Mouse (Mus musculus): Measurements from ENCODE around the gene Crhr1. TPM values are rescaled to one million over a fixed set of nuclear protein-coding genes. Genes with fewer than 3 reads are reported as not detected.
A peak's percentile ranks its signal among the peaks of the same experiment; 100 is the strongest.

The Crhr1 gene
- not detected for total RNA-seq (2021)
- long read RNA-seq, experiment 1 = 0 reads
- long read RNA-seq, experiment 2 = 0 reads

DNA sequence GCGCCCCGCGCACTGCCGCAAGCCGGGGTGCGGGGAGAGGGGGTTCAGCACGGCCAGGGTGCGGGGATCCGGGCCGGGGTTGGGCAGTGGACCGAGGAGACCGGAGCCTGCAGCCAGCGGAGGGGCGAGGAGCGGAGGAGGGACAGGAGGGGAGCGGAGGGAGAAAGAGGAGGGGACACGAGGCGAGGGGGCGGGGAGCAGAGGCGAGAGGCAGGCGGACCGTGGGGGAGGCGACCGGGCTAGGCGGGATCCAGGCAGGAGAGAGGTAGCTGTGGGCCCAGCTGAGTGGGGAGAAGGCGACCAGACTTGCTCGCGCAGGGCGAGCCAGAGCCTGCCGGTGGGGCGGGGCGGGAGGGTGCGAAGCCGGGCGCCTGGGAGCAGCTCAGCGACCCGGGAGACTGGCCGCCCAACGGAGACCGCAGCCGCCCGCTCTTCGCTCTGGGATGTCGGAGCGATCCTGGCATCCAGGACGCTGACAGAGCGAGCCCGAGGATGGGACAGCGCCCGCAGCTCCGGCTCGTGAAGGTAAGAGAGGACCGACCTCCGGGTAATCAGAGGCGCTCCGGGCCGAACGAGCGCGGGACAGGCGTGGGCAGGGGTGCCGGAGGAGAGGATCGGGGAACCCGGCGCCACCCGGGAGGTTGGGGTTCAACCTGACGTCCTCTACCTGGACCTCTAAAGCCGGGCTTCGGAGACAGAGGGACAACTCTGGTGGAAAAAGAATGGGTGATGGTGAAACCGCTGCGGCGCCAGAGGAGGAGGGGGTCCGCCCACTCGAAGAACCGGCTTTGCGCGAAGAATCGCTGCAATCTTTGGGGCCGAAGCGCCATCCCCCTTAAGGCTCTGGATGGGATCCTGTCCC lies at the start of gene Crhr1:
Crhr1 (plus strand) TSS at position 276 of the 862 bp plus-strand sequence.
- peak in 1 of 2 experiments; percentile 2 for DNase-seq

DNA sequence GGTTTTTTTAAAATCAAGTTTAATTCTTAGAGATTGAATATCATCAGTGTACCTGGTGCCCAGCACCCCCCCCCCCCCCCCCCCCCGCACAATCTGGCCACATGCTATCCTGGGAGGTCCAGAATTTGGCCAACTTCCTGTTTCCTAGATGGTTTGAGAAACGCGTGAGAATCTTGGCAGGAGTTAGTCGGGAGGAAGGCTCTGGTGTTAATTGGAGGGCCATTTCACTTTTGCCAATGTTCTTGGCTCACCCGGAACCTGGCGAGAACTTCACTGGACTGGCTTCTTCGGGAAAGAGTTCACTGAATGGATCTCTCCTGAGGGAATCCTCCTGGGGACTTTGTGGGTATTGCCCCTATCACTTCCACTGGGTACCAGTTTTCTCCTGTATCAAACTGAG lies 49.4 kb upstream of the Crhr1 start:
- no peak for DNase-seq

DNA sequence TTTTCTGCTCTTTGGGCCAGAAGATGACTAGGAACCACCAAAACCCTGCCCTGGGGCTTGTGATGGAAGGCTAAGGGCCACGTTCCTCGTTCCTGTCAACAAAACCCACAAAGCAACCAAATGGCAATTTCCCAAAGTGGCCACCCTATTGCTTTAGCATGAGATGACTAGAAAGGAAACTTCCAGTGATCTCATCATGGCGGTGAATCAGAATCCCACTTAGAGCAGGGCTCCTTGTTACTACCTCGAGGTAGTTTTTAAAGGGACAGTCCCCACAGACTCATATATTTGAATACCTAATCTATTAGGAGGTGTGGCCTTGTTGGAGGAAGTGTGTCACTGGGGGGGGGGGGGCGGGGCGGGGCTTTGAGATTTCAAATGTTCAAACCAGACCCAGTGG lies 48.9 kb upstream of the Crhr1 start:
- no peak for DNase-seq

DNA sequence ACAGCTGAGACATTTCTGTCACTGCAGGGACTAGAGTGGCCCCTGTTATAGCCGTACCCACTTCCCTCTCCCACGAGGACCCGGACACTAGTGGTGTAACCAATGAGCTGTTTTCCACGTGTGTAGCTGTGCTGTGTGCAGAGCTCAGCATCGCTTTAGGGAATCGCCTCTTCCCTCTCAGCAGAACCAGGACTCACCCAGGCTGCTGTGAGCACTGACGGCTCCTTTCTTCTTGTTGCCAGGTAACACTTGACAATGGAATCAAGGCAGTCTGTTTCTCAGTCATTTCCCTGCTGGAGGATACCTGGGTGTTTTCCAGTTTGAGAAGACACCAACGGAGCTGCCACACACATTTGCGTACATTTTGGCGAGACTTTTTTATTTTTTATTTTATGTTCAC lies 44.1 kb upstream of the Crhr1 start:
- no peak for DNase-seq

DNA sequence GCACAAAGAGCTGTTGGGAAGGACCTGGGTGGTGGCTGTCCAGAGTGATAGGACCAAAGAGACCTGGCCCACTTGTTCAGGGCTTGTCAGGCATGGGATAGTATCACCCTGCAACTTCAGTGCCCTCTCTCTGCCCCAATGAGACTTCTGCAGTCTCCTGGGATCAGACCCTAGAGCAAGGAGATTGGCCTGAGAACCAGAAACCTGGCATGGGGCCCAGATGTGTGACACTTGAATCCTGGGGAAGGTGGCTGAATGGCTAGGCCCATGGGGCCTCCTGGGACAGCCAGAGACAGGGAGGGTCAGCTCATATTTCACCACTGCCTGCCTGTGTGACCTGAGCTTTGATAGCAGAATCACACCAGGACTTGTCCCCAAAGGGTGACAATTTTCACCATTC lies 41.9 kb upstream of the Crhr1 start:
- DNase-seq = no peak

DNA sequence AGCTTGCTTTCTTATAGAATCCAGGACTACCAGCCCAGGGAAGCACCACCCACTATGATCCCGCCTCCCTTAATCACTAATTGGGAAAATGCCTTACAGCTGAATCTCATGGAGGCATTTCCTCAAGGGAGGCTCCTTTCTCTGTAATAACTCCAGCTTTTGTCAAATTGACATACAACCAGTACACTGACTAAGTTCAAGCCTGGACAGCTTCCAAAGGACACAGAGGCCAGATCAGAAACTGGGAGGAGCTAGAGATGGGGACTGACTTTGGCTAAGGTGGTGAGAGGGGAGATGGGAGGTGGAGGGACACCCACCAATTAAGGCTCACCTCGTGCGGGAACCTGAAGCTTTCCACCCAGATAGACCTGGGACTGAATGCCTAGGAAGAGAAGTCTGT lies 37.5 kb upstream of the Crhr1 start:
- no peak for DNase-seq

DNA sequence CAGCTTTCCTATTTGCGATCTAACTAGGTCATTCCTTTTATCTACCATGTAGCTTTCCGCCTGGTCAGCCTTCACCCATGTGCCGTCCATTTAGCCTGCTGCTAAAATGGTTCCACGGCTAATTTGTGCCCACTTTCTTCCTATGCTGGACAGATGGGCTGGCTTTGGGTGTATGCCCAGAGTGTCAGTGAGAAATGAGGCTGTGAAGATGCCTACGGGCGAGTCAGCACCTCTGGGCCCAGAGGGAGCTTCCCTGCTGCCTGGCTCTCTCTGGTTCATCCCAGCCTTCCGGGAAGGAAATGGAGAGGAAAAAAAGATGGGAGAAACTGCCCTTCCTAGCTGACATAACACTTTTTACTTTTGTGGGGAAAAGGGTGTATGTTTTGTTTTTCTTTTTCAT lies 36.1 kb upstream of the Crhr1 start:
- DNase-seq = no peak

DNA sequence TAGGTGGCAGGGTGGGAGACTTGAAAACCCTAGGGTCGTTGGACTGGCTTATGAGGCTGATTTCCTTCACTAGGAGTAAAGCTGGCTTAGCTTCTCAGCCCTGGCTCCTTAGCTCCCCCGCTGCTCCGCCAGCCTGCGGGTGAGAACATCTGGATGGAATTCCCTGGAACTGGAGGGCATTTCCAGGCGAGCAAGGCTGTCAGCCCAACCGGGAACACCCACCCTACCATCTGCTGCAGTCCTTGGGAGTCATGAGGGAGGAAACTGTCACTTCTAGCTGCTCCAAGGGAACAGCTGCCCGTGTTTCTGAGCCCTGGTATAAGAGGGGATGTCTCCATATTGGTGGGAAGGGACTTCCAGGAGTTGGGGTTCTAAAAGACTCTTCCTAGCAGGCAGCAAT lies 33.1 kb upstream of the Crhr1 start:
- no peak for DNase-seq

DNA sequence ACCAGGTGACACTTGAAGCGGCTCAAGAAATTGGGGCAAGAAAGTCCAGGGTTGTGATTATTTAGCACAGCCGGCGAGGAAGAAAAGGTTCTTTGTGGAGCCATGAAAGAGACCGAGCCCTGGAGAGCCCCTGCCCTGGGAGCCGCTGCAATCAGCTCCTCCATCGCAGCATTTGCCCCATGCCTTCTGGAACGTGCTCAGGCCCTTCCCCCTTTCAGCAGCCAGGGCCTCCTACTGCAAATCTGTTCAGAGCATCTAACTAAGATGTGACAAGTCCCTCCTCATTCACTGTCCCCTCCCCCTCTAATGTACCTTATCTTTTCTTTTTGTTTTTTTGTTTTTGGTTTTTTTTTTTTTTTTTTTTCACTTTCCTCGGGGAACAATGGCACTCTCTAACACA lies 30.0 kb upstream of the Crhr1 start:
- no peak for DNase-seq

DNA sequence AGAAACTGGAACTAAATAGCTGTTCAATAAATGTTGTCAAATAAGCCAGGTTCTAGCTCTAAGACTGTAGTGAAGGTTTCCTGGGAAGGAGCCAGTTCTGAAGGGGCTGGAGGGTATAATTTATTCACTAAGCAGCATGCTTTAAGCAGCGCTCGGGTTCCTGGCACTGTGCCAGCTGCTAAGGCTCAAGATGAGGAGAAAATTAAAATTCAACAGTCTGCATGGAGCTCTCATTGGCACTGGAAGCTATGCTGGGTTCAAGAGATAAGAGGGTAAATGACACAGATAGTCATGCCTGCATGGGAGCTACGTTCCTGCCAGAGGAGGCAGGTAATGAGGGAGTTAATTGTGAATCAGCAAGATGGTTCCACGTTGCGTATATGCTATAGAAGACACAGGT lies 26.3 kb upstream of the Crhr1 start:
- DNase-seq = no peak

DNA sequence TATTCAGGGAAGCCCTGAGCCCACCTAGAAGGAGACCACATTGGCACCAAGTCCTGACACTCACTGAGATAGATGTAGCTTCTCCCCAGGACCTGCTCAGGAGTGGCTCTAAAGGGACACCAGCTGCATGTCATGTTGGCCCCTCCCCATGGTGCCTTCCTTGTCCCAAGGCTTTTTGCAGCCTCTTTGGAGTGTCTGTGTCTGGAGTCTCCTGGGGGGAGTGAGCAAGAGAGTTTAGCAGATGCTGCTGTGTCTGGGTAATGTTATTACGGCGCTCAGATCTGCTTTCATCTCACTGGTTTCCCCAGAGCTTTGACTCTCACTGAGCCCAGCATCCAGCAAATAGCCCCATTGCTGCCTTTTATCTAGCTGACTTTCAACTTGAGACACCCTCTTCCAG lies 25.7 kb upstream of the Crhr1 start:
- no peak for DNase-seq

DNA sequence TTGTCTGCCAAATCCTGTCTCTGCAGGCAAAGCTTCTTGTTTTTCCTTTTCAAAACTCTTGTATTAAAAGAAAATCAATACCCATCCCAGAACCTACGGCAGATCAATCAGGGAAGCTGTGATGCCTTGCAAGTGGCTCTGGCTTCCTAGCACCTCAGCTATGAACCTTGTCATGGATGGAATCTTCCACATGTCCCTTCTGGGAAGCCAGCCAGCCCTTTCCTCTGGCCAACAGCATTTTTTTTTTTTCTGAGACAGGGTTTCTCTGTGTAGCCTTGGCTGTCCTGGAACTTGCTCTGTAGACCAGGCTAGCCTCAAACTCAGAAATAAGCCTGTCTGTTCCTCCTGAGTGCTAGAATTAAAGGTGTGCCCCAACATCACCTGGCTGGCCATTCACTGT lies 22.3 kb upstream of the Crhr1 start:
- no peak for DNase-seq

DNA sequence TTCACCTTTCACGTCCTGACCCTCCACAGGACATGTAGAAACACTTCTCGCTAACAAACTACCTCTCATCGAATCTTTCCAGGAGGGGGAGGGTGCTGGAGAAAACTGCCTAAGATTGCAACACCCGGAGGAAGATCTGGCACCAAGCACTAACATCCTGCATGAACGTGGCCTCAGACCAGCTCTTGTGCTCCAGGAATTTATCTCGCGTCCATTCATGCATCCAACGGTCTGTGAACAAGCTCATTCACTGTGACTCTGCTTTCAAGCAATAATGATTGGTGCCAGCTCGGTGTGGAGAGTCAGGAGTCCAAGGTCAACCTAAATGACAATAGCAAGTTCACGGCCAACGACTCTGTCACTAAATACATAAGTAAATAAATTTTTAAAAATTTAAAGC lies 20.8 kb upstream of the Crhr1 start:
- no peak for DNase-seq

DNA sequence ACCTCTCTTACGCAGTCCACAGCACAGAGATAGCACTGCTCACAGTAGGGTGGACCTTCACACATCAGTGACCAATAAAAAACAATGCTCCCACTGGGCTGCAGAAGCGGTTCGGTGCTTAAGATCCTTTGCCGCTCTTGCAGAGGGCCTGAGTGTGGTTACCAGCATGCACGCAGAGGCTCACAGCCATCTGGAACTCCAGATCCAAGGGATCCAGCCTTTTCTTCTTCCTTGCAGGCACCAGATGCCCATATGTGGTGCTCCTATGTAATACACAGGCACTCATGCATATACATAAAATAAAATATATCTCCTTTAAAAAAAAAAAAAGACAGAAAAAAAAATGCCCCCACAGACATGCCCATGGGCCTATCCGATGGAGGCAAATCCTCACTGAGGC lies 19.0 kb upstream of the Crhr1 start:
- DNase-seq = no peak

DNA sequence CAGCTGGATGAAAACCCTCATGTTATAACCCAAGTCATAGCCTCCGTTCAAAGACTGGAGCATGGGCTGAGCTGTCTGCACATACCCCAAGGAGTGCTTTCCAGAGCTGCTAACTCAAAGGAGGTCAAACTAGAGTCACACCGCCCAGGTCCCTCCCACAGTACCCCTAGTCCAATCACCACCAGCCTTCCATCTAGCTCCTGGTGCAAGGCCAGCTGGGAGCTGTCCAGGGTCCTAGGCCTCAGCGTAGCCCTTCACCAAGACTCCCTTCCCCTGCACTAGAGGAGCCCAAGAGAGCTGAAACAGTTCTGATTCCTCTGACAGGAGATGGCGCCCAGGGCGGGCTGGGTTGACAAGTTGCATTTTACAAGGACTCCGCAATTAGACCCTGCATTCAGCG lies 18.0 kb upstream of the Crhr1 start:
- peak; percentile 61 to 62 for DNase-seq

DNA sequence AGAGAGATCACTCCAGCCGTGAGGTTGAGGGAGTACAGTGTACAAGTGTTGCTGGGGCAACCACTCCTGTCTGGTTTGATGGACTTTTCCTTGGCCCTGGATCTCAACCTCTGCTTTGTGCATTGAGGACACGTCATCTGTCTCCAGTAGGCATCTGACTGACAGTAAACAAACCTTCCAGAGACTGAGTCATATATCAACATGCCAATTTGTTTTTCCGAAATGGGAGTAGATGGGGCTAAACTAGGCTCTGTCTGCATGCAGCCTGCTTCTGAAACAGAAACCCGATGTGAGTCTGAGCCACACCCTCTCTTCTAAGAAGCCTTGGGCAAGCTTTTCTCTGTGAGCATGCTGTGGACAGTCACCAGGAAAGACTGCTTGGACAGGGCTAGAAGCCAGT lies 14.3 kb upstream of the Crhr1 start:
- no peak for DNase-seq

DNA sequence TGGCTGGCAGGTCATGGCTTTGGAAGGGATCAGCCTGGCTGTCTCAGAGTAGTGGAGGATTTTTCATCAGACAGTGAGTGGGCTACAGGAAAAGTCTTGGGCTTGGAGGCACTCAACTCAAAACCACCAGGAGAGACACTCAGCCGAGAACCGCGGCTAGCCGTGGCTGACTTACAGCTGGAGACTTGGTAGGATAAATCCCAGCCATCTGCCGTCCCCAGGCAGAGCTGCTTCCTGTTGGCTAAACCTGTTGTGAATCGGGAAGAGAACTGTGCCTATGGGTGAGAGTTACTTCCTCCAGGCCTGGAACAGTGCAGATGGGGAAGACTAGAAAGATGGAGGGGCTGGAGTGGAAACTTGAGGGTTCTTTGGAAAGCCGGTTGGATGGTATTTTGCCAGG lies 9.7 kb upstream of the Crhr1 start:
- DNase-seq = no peak

DNA sequence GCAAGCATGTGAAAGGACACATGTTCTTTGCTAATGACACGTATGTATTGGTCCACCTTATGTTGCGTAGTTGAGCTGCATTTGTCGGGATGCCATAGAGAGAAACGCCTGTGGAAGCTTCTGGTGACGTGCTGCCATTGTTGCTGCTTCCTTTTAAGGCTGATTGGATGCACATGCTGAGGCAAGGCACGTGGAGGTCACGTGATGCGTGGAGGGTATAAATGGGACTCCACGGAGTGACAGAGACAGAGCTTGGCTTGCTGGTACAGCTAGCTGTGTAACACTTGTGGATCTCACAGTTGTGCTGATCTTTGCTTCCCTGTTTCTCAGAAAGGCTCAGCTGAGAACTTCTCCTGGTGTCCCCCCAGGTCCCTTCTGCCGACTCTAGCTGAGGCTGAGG lies 9.2 kb upstream of the Crhr1 start:
- no peak for DNase-seq

DNA sequence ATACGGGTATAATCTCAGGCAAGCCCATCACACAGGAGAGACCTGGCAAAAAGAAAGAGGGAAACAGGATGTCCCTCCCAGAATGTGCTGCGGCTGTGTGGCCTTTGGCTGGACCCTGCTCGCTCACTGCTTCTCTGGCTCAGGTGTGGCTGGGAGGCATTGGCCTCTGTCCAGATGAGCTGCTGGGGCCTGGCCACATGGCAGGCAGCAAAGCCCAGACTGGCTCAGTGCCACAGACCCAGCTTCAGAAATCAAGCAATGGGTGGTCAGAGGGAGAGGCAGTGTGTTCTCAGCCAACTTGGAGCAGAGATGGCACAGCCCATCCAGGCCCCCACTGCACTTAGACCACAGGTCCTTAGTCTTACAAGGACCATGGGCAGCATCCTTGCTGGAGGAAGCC lies 8.1 kb upstream of the Crhr1 start:
- no peak for DNase-seq

DNA sequence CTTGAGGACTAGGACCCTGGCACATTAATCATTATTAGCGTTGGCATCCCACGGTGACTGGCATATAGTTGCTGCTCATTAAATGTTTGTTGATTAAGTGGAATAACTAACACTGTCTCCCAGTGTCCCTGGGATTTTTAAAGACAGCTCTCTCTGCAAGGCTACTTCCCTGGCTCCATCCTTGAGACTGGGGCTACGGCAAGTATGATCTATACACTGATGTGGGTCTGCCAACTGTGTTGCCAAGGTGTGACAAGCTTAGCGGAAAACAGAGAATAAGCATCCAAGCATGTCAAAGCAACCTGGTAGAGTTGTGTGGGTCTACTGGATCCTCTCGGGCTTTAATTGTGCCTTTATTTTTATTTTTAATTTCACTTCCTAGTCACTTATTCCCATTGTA lies 3.2 kb upstream of the Crhr1 start:
- no peak for DNase-seq

DNA sequence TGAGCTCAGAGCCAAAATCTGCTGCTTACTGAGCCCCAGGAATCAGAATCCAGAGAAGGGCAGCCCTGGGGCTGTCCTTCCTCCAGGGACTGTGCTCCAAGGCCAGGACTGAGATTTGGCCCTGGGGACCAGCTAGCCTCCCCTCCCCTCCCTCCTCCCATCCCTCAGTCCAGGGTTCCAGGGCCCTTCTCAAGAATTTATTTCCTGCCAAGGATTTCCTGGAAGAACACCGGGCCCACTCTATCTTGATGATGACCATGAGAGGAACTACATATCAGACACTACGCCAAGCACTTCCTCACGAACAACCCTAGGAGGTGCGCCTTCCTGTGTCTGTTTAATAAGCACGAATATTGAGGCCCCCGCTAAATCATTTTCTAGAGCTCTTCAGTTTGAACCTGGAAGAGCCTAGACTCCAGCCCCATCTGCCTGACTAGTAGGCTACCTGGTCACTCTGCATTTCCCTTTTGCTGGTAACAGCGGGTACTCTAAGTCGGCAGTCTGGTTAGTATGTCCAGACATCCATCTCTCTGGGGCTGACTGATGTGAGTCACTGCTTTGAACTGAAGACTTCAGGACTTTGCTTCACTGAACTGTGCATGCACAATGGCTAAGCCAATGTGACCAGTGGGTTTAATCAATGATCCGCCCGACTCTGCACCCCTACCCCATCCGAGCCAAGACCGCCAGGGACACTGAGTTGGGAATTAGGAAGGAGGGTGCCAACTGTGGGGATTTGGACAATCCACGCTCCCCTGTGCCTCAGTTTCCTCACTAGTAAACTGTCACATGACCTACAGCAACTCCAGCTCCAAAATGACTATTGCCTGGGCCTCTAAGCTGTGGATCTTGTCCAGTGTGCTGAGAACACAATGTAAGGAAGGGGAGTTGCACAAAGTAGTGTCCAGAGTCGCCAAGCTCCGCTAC lies 1.7 kb upstream of the Crhr1 start:
- no peak for DNase-seq

DNA sequence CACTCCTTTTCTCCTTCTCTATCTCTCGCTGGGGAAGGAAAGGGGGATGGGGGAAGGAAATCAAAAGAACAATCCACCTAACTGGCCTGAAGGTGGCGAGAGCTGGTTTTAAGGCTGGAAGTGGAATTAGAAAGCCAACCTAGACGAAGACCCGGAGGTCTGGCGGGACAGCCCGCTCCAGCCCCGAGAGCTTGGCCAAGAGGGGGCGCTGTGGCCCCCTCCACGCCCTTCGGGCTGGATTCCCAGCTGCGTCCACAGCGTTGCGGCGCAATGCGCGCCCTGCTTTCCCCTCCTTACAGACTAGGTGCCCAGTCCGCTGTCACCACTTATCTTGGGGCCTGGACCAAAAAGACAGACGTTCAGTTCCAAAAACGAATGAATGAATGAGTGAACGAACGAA lies 899 bp upstream of the Crhr1 start:
- DNase-seq = peak in 1 of 2 experiments; percentile 3

DNA sequence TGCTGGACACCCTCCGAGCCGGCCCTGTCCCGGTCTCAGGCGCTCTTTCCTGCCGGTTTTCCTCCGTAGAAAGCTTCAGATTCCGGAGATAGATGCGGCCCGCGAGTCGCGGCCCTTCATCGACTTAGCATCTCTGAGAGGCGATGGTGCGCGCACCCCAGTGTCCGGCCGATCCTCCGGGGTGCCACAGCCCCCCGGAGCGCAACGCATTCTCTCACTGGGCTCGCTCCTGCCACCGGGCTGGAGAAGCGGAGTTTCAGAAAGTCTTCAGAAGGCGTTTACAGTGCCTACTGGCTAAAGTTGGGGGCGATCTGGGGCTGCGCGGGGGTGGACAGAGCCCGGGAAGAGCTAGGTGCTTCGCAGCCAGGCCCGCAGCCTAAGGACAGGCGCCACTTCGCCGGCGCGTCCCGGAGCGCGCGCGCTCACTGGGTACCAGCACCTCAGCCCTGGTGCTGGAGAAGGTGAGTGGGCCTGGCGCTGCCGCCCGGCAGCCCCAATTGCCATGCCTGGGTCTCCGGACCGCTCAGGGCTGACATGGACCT lies 858 bp downstream of the Crhr1 start:
- DNase-seq = no peak
